Mouse (Mus musculus): ENCODE data around the gene Synpo2. TPM values are rescaled to one million over a fixed set of nuclear protein-coding genes. Genes with fewer than 3 reads are reported as not detected.
A peak's percentile ranks its signal among the peaks of the same experiment; 100 is the strongest.

Synpo2 gene
- polyA plus RNA-seq, 1 experiment, result 27.5 TPM

DNA sequence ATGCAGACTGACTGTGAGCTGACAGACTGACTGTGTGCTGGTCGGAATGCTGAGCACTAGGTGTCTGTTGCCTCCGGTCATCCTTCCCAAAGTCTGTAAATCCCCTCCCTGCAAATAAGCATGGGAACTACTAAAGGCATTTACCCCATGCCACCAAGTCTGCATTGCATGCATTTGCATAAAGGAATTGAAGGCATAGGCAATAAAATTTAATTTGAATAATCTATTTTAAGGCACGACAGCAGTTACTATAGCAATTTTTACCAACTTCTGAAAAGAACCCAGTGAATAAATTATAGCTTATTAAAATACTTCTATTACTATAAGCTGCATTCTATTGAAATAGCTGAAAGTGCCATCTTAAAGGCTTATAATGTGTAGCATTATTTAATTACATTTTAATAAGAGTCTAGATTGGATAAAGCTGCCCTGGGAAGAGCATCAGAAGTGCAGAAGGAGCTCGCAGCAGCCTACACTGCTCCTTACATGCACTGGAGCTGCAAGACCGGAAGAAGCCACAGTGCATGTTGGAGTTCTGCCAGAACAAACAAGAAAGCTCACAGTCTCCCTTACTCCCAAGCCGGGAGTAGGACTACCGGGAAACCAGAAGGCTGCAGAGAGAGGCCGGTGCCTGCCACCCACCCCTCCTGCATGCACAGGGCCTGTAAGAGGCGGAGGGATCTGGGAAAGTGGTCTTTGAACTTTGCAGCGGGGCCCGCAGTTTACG is 142.9 kb downstream of the Synpo2 start:
- no peak for DNase-seq (ENCODE audit: low read depth)

DNA sequence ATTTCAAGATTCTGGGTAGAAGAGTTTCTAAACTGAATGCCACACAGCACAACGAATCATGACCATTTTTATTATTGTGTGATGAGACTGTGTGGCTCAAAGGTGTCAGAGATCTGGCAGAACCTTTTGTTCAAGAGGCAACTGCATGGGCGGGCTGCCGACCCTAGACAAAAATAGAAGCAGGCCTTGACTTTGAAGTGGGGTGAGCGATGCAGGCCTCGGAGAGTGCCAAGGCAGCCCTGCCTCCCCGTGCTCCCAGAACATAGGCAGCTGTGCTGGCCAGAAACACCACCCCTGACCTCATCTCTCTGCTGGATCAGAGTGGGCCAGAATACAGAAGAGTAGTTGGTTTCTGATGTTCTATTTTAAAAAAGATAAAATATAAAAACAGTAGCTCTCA is 143.5 kb downstream of the Synpo2 start:
- no peak for DNase-seq (ENCODE audit: low read depth)

DNA sequence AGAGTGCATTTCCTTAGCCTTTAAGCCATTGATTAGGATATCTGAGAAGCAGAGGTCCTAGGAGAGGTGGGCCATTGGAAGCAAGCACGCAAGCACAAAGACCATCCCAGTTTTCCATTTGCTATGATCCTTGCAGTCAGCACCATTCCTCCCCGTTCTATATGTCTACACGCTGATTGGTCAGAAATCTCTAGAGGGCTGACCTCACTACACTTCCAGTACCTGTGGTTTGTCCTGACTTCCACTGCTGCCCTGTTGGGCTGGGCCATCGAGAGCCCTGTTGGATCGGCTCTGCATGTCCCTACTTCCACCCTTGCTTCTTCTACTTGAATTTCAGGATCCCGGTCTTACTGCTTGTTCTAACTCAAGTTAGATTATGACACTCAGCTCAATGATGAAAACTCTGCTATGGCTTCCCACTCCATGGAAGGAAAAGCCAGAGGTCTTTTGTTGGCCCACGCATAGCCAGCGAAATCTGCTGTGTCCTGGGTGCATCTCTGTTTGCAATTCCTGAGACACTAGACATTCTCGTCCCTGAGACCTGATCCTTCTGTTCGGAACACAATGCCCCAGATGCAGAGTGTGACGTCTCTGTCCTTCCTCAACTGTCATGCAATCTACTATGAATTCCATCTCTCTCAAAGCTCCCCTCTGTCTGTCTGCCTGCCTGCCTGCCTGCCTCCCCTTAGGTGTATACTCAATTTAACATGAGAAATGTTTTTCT is 146.5 kb downstream of the Synpo2 start:
- no peak for DNase-seq (ENCODE audit: low read depth)

DNA sequence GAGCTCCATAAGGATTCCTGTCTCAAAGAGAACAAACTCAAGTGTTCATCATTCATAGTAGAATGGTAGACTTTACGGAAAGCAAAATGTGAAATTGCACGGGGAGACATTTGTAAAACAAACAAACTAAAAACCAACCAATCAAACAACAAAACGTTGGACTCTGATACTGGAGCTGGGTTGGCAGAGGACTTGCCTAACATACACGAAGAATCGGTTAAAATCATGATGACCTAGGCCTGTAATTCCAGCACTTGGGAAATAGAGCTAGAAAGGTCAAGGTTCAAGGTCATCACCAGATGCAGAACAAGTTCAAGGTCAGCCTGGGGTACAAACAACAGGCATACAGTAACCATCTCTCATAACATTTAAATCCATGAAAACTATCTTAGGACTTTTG is 147.7 kb downstream of the Synpo2 start:
- no peak for DNase-seq (ENCODE audit: low read depth)

DNA sequence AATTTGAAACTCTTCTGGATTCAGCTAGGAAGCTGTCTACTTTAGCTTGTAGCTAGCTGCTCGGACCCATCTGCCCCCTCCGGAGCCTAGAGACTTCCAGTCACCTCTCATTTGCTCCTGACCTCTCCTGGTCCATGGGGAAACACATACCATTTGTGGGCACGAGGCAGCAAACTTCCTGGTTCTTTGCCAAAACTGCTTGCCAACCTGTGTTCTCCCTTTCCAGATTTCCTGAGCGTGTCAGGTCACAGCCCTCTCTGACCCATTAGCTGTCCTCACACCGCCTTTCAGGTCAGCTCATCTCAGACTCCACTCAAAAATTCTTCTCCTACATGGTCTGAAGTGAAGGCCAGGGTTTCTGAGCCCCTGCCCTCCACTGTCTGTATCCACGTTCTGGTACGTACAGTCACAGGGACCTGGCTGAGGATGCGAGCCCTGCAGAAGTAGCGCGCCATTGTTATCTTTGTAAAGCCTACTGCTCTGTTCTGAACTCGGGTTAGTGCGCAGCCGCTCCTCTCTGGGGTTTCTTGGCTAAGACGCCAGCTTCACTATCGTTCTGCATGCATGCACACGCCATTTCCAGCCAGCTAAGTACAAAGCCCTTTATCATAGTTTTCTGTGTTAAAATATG is 150.0 kb downstream of the Synpo2 start:
- DNase-seq (ENCODE audit: low read depth), result peak; percentile 52

DNA sequence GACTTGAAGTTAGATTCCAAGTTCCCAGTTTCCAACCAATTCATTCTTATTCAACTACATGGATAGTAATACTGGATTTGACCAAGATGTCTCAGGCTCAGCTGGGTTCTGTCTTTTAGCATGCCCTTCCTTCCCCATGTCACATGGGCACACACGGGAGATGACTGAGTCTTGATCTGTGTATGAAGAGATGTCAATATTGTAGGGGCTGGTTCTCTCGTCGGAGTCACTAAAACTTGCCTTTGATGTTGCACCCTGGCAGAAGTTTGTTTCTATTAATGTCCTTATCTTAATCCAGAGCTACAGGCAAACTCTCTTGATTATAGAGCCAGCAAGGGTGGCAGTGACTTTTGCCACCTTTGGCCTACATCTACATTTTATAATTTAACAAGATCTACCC is 154.3 kb downstream of the Synpo2 start:
- no peak for DNase-seq (ENCODE audit: low read depth)

DNA sequence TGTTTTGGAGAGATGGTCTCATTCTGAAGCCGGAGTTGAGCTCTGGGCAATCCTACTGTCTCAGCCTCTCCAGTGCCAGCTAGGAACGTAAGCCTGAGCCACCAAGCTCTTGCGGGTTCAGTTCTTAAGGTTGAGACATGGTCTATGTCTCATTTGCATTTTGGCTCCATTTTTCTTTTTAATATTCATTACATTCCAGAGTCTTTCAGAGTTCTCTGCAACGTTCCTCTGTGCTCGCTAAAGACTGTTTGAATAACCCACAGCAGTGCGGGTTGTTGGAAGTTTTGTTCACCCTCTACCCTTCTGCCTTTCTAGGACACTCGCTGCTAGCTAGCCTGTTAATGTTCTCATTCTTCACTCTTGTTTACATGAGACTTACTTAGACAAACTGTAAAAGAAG is 155.0 kb downstream of the Synpo2 start:
- no peak for DNase-seq (ENCODE audit: low read depth)

DNA sequence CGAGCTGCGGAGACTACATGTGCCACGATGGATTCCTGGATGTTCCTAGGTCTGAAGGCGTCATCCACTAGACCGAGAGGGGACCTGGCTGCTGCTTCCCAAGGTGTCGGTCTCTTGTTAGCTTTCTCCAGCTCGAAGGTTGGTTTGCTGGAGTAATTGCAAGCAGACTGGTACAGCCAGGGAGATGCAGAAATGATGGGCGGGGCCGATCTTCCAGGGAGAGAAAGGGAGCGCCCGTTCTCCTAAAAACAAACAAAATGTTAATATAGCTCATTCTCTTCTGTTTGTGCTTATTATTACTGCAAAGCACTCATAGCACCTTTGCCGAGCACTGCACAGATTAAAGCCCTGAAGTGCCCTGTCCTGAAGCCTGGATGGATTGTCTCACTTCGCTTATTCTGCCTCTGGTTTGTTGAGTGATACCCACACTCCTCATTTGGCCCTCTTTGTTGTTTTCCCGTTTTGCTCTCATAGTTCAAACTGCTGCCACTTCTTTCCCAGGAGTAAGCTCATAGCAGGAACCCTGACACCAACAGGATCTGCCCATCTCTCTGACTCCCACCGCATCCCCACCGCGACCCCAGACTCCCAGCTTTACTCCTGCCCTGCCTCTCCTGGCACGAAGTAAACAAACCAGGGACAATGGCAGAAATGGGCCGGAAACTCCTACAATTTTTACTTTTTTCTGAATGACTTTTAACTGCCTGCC is 155.8 kb downstream of the Synpo2 start:
- no peak for DNase-seq (ENCODE audit: low read depth)

DNA sequence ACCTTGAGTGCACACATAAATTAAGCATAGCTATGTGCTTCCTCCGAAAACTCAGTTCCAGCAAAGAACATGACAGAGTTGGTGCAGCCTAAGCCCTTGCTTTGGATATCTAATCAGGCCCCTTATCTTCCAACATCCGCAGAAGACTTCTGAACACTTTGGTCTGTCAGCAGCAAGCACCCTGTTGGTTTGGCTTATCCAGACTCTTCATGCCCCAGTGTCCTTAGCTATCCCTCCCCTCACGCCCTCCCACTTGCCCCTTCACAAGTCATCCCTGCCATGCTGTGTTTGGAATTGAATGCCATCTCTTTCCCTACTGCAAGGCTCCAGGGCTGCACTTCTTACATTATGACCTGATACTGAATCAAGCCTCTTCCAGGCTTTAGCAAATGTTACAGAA is 160.2 kb downstream of the Synpo2 start:
- no peak for DNase-seq (ENCODE audit: low read depth)

DNA sequence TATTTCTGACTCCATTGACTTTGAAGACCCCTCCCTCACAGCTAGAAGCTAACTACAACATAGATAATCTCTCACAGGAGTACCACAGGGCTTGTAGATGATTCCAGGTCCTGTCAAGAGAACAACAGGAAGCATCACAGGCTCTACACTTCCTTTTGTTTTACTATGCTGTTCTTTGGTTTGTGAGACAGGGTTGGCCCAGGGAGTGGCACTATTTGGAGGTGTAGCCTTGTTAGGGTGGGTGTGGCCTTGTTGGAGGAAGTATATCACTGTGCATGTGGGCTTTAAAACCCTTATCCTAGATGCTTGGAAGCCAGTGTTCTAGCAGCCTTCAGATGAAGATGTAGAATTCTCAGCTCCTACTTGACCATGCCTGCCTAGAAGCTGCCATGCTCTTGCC is 160.9 kb downstream of the Synpo2 start:
- DNase-seq (ENCODE audit: low read depth), result no peak

DNA sequence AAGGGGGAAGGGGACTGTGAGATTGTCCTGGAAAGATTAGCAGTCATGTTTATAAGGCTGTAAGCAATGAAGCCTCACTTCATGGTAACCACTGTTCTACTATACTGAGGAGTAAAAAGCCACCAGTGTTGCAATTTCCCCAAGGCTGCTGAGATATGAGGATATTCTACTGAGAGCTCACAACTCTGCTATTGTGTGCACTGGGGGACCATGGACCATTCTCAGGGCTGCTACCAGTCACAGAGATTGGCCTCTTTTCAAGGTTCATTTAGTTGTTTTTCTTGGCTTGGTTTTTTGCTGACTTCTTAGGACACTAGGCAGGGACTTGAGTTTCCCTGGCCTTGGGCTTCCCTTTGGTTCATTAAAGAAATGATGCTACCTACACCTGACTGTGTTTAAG is 162.6 kb downstream of the Synpo2 start:
- DNase-seq (ENCODE audit: low read depth), result no peak

DNA sequence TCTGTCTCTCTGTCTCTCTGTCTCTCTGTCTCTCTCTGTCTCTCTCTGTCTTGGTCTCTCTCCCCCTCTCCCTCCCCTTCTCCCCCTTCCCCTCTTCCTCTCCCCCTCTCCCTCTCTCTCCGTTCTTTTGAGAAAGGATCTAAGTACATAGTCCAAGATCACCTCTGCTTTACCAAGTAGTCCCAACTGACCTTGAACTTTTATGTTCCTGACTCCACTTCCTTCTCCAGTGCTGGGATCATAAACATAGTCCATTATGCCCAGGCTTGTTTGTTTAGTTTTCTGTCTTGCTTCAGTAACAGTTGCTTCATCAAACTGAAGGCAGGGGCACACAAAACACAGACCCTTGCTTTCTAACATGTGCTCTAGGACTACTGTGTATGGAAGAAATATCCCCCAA is 163.5 kb downstream of the Synpo2 start:
- no peak for DNase-seq (ENCODE audit: low read depth)

DNA sequence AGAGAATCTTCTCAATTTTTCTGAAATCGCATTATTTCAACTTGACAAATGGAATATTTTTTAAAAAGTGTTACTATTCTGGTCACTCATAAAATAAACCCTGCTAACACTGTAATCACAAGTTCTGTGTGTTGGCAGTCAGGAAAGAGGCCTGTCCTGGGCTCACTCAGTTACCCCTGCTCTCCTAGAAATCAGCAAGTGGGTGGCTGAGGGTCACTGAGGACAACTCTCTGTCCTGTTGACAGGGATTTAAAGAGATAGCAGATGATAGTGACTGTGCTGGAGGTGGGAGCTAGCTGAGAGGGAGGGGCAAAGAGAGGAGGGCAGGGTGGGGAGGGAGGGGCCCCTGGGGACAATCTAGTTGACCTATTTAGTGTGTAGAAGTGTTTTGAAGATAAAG is 165.0 kb downstream of the Synpo2 start:
- no peak for DNase-seq (ENCODE audit: low read depth)

DNA sequence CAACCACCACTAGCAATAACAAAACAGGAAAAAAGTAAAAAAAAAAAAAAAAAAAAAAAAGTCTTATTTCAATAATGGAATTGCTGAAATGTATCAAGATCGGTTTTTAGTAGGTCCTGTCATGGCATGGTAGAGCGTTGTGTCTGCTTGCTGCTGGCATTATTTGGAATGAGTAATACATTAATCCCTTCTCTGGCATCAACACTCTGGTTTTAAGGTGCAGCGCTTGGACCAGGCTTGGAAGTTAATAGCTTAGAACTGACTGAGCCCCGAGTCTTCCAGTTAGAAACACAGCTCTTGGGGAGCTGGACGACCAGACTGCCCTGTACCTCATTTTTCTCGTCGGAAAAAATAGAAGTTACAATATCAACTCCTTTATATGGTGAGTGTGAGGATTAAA is 169.1 kb downstream of the Synpo2 start:
- DNase-seq (ENCODE audit: low read depth), result peak; percentile 59

DNA sequence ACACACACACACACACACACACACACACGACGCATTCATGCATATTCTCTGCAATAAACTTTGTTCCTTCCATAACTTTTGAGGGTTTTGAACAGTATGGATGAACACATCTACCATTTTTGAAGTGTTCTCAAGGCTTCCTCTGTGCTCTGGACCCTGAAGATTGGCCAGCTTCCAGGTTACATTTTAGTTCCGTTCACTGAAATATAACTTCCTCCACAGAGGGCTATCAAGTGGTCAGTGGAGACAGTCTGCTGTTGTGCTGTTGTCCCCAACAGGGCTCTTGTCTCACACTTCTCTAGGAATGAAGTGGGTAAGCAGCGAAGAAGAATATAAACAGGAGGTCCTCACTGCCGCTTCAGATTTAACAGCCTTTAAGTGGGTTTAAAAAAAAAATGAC is 170.5 kb downstream of the Synpo2 start:
- no peak for DNase-seq (ENCODE audit: low read depth)

DNA sequence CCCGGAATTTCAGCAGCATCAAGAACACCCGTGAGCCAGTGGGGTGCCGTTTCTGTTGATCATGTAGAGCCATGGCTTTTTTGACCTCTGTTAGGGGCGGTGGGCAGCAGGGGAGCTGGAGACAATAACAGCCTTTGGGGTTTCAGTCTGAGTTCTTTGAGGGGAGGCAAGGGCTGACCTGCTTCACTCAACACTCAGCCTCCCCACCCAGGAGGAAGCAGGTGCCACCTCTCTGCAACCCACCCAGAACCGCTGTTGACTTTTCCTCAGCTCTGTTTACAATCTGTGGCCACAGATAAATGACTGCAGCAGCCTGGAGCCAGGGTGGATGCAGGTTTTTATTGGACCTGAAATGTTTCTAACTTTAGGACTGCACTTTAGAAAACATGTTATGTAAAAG is 171.8 kb downstream of the Synpo2 start:
- no peak for DNase-seq (ENCODE audit: low read depth)

DNA sequence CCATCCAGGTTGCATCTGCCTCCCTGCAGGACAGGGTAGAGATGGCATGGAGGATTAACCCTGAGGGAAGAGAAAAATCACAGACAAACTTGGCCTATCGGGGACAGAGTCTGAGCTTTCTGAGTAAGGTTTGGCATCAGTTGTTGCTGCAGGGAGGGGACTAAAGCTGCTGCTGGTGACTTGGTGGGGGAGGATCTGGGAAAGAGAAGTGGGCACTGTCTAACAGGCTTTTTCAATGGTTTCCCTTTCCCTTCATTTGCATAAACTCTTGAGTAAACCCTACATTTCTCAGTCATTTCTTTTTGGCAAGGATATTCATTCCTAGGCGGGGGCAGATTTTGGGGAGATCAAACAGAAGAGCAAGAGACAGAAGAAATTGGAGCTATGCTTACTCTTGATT is 174.0 kb downstream of the Synpo2 start:
- no peak for DNase-seq (ENCODE audit: low read depth)

DNA sequence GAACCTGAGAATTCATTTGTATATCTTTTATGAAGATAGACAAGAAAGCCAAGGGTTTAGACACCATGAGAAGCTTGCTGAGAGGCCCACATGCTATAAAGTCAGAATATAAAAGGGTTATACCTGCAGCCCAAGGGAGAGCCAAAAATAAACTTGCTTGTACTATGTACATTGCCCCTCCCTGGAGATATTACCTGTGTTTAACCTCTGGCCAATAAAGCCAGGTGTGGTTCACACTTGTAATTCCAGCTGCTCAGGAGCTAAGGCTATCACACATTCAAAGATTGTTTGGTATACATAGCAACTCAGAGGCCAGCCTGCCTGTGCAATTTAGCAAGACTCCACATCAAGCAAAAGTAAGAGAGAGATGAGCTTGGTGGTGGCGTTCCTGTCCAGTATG is 177.1 kb downstream of the Synpo2 start:
- DNase-seq (ENCODE audit: low read depth), result no peak

DNA sequence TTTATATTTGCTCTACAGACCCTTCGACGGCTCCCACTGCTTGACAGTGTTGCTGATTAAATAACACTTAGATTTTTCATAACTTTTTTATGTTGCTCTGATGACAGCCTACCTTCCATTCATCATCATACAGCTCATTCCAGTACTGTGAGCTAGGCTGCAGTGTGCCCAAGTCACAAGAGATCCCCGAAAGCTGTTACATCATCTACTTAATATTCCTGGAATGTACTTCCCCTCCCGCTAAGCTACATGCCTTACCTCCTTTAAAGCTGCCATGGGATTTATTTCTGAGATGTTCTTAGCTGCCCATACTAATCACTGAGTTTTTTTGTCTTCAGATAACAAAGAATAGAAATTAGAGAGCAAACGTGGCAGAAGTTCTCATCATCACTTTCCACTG is 181.8 kb downstream of the Synpo2 start:
- no peak for DNase-seq (ENCODE audit: low read depth)

DNA sequence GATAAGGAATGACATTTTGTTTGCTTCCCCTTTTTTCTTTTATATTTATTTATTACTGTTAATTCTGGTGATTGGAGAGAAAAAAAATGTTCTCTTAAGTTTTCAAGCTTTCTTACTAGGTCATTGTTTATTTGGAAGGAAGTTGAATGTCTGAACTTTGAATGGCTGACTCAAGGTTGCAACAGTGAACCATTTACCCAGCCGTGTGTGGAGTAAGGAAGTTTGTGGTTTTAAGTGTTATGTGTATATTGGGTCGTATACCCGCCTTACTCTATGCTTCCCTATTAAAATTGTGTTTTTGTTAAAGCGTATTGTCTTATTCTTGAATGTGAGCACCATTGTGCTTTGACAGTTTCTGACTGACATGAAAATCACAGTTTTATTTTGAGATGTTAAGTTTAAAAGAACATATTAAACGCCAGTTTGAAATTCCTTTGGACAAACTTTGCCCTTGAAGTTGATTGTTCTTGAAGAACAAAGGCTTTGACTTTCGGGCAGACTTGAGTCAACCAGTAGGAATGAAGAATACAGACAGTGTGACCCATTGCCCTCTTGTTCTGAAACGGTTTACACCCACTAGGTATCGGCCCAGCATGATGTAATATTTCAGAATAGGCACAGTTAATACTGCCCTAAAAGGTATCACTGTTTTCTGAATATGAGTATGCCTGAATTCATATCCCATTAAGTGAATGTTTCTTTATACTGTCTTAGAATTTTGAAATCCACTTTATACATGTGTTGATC is 182.6 kb downstream of the Synpo2 start:
- peak; percentile 49 for DNase-seq (ENCODE audit: low read depth)

DNA sequence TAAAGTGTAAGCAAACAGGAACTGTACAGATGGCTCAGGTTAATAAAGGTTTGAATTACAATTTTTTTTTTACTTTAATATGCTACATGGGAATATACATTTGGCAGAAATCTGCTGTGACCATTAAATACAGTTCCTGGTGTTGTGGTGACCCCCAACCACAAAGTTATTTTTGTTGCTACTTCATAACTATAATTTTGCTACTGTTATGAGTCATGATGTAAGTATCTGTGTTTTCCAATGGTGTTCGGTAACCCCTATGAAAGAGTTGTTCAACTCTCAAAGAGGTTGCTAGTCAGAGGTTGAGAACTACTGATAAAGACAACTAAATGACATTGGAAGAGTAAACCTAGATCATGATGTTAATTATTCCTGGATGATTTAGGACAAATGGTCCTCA is 193.6 kb downstream of the Synpo2 start:
- DNase-seq (ENCODE audit: low read depth), result no peak

DNA sequence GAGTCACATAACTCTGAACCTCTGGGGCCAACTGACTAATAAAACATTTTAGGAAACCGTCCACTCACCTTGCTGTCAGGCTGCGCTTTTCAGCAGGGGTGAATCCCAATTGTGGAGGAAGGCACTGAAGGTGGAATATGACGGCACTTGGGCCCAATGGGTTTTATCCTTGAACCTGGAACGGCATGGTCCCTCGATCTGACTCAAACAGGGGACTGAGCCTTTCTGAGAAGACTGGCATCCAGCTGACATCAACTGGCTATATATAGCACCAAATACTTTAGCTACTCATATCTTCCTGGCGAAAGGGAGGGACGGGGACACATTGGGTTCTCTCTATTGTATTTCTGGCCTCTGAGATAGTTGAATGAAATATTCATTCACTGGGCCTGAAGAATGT is 201.2 kb downstream of the Synpo2 start, which contains the start of gene Myoz2:
TSS of gene Myoz2 (minus strand) at position 264 of the 400 bp plus-strand sequence.
- no peak for DNase-seq (ENCODE audit: low read depth)

Data from gonadal fat pad, adult 2 months (tissue).